Mouse (Mus musculus) embryonic facial prominence, embryonic 15.5 days (tissue): ENCODE data around the gene Vmn1r217. TPM values are rescaled to one million over a fixed set of nuclear protein-coding genes. Genes with fewer than 3 reads are reported as not detected.
"Not testable (repeated sequence)": the region's sequence is repeated elsewhere in the genome, so short reads cannot be mapped to it uniquely, and the experiment has no call there.

Source experiments
- ATAC-seq: fragments of 200-750 bp; cut with Nextera tagmentation; 2 replicates; pipeline ENCODE4 v1.8.0; 2017; ENCODE audit warnings: low read depth, moderate TSS enrichment; ENCODE audit not compliant: insufficient number of reproducible peaks, low FRiP score, low TSS enrichment
- H3K27ac ChIP-seq: fragments of 300-500 bp; sonication (generic); replicated peaks from 2 replicates; pipeline ENCODE4 v1.5.1; 2015; ENCODE audit warnings: mild to moderate bottlenecking, inconsistent platforms
- H3K27me3 ChIP-seq: fragments of 300-500 bp; sonication (generic); 2 replicates; pipeline ENCODE4 v1.6.1; 2015; ENCODE audit warnings: inconsistent platforms
- H3K36me3 ChIP-seq: fragments of 300-500 bp; sonication (generic); 2 replicates; pipeline ENCODE4 v1.6.1; 2015; ENCODE audit warnings: mild to moderate bottlenecking, inconsistent platforms
- H3K4me1 ChIP-seq: fragments of 300-500 bp; sonication (generic); 2 replicates; pipeline ENCODE4 v1.6.1; 2015; ENCODE audit warnings: inconsistent platforms
- H3K4me2 ChIP-seq: fragments of 300-500 bp; sonication (generic); replicated peaks from 2 replicates; pipeline ENCODE4 v1.6.1; 2015; ENCODE audit warnings: mild to moderate bottlenecking, inconsistent platforms
- H3K4me3 ChIP-seq: fragments of 300-500 bp; sonication (generic); replicated peaks from 2 replicates; pipeline ENCODE4 v1.5.1; 2015; ENCODE audit warnings: mild to moderate bottlenecking, inconsistent platforms
- H3K9ac ChIP-seq: fragments of 300-500 bp; sonication (generic); 2 replicates; pipeline ENCODE4 v1.6.1; 2015; ENCODE audit warnings: inconsistent platforms
- H3K9me3 ChIP-seq: fragments of 300-500 bp; sonication (generic); replicated peaks from 2 replicates; pipeline ENCODE4 v1.6.1; 2016; ENCODE audit warnings: inconsistent platforms
- WGBS: fragments of 180-500 bp; shearing (Covaris S2); methylation state at CpG from one replicate; pipeline ENCODE4 v1.1.7; 2015; 5-methylcytosine and 5-hydroxymethylcytosine counted together
- polyA plus RNA-seq: library from polyadenylated mRNA; unstranded; fragments of >200 nt; fragmentation: Nextera tagmentation; extraction: Ambion mirVana; gene quantifications from 2 replicates; pipeline ENCODE4 v1.2.1, GENCODE M21; 2015

Vmn1r217 gene
- not detected in 2 replicates for polyA plus RNA-seq

DNA sequence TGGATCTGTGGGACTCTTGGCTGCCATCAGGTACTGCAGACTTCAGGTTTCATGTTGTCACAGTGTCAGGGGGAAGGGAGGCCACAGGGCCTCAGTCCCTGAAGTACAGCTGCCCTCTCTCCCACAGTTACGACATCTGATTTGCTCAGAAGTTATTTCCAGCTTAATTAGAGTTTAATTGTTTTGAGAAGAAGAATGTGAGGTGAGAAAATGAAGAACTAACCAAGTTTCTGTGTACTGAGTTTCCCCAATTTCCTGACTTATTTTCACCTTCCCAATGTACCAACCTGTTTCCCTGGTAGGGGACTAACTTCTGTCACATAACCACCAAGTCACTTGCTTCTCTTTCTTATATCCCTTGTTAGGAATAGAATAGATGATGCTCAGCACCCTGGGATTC is at the start of gene Vmn1r217:
Gene Vmn1r217 (minus strand): TSS at position 101 of the 400 bp plus-strand sequence.
- H3K4me1 ChIP-seq, H3K9me3 ChIP-seq, H3K4me2 ChIP-seq, H3K4me3 ChIP-seq, H3K27ac ChIP-seq, H3K36me3 ChIP-seq, H3K27me3 ChIP-seq, ATAC-seq, H3K9ac ChIP-seq: not testable (repeated sequence)
- 63% methylated on average over 1 of the region's 1 CpGs for WGBS

DNA sequence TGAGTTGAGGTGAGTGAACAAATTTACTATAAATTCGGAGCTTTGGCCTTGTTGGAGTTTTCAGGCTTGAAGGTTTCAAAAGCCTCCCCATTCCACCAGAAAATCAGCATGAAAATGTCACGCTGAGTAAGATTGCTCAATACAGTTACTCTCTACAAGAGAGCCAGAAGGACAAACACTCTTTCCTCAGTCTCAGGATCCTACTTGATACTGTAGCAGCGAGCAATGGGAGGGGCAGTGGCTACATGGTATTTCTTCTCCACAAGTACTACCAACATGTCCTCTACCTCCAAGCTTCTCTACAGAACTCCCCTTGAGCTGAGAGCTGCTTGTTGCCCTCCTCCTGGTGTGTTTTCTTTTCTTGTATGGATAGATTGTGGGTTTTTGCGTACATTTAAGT is 48.4 kb upstream of the Vmn1r217 start:
- H3K27ac ChIP-seq, H3K9me3 ChIP-seq, H3K4me1 ChIP-seq, H3K36me3 ChIP-seq, H3K27me3 ChIP-seq, H3K9ac ChIP-seq, H3K4me3 ChIP-seq, H3K4me2 ChIP-seq, ATAC-seq: not testable (repeated sequence)
- WGBS = 76% methylated on average over 4 of the region's 4 CpGs

DNA sequence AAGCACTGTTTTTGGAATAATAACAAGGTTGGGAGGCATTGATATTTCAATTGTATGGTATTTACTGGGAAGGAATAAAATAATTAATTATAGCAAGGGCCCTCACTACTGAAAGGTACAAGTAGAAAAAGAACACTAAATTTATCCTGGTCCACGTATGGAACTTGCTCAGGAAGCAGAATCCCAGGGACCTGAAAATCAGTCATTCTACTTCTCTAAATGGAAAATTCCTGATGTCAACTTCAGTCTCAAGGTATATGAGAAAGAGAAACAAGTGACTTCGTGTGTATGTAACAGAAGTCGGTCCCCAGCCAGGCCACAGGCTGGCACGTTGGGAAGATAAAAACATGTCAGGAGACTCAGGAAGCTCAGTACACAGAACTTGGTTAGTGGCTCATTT is 41.0 kb upstream of the Vmn1r217 start, which contains the start of gene Vmn1r219:
Gene Vmn1r219 (plus strand): TSS at position 301 of the 400 bp plus-strand sequence.
- Histone ChIP-seq H3K4me3 (no peak within 1 kb of the TSS), H3K36me3 (no peaks in the 10 kb centered on the region), H3K27ac (no peak within 1 kb of the TSS), H3K4me1 (no peaks in the 10 kb centered on the region), H3K9me3 (no peaks in the 10 kb centered on the region), H3K9ac (no peak within 1 kb of the TSS), H3K27me3 (no peaks in the 10 kb centered on the region), H3K4me2 (no peak within 1 kb of the TSS)
- ATAC-seq = no peak
- 77% methylated on average over 4 of the region's 4 CpGs for WGBS

DNA sequence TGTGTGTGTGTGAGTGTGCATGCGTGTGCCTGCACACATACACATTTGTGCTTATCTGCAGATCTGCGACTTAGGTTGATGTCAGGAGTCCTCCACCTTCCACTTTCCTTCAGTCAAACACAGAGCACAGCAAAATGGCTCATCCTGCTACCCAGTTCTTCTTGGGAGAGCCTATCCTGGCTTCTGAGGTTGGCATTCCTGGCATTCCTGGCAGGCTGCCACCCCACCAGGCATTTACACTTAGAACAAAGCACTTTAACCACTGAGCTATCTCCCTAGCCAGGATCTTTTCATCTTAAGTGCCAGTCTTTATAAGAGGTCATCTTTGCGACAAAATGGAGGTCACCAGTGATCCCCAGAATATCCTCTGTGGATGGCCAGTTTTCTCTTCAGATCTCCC is 39.8 kb upstream of the Vmn1r217 start:
- H3K4me2 ChIP-seq = no peak overlapping the region
- no peaks in the 10 kb centered on the region for H3K9me3 ChIP-seq
- 59% methylated on average over 3 of the region's 3 CpGs for WGBS
- ATAC-seq = no peak
- H3K27ac ChIP-seq = no peak overlapping the region
- H3K27me3 ChIP-seq = no peaks in the 10 kb centered on the region
- no peaks in the 10 kb centered on the region for H3K4me1 ChIP-seq
- H3K36me3 ChIP-seq = no peaks in the 10 kb centered on the region
- no peak overlapping the region for H3K9ac ChIP-seq
- H3K4me3 ChIP-seq = no peak overlapping the region

DNA sequence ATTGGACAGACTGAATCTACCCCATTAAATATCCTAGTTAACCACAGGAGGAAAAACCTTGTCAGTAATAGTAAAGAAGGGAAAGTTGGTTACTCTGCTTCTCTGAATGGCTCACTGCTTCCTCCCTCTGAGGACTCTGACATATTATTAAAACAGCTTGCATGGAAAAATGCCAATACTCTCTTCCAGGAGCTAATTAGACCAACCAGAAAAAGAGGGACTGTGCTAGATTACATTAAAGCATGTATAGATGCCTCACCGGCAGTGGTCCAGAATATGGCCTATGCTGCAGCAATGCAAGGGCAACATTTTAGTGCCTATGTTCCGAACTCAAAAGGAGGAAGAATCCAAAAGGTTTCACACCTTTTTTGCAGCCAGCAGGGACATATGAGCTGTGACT is 20.9 kb upstream of the Vmn1r217 start:
- Histone ChIP-seq H3K4me2 (no peak overlapping the region), H3K4me3 (no peak overlapping the region), H3K4me1 (no peaks in the 10 kb centered on the region), H3K27ac (no peak overlapping the region), H3K36me3 (no peaks in the 10 kb centered on the region), H3K9me3 (no peaks in the 10 kb centered on the region), H3K9ac (no peak overlapping the region), H3K27me3 (no peaks in the 10 kb centered on the region)
- no peak for ATAC-seq
- WGBS = 74% methylated on average over 2 of the region's 2 CpGs

DNA sequence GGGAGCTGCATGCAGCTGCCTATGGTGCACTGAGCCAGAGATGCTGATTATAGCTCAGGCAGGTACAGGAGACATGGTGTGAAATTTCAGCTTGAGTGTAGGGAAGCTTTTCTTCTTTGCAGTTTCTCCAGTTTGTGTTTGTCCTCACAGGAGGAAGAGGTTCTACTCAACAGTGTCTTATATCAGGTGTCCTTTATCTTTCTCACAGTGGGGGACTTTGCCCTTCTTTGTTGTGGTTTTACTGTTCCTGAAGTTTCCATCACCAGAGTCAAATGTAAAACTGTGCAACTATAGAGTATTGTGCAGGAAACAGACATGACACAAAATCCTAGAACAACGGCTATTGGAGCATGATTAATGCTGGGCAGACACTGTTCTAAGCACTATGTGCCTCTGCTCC is 15.5 kb upstream of the Vmn1r217 start:
- Histone ChIP-seq H3K4me3 (no peak overlapping the region), H3K9me3 (no peaks in the 10 kb centered on the region), H3K4me1 (no peaks in the 10 kb centered on the region), H3K36me3 (no peaks in the 10 kb centered on the region), H3K4me2 (no peak overlapping the region), H3K27me3 (no peaks in the 10 kb centered on the region), H3K27ac (no peak overlapping the region), H3K9ac (no peak overlapping the region)
- ATAC-seq = no peak
- WGBS = 65% methylated on average over 1 of the region's 1 CpGs

DNA sequence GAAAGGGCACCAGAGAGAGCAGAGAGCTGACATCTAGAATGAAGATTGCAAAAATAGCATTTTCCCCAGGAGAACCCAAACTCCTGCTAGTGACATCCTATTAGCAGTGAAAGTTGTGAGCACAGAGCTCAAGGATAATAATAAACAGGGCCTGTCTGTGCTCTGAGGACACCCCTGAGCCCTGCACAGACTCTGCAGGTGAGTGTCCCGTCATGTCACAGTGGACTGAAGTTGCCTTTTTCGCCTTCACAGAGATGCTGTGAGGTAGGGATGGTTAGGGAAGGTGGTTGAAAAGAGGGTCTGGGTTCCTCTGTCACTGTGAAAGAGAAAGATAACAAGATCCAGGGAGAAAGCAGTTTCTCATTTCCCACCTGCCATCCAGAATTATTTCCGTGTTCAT is 15.1 kb upstream of the Vmn1r217 start, which contains the start of gene Vmn1r218:
Gene Vmn1r218 (plus strand): TSS at position 57 of the 400 bp plus-strand sequence.
- Histone ChIP-seq H3K4me3 (no peak within 1 kb of the TSS), H3K9me3 (no peaks in the 10 kb centered on the region), H3K27ac (no peak within 1 kb of the TSS), H3K36me3 (no peaks in the 10 kb centered on the region), H3K27me3 (no peaks in the 10 kb centered on the region), H3K4me1 (no peaks in the 10 kb centered on the region), H3K4me2 (no peak within 1 kb of the TSS), H3K9ac (no peak within 1 kb of the TSS)
- WGBS = 62% methylated on average over 3 of the region's 3 CpGs
- no peak for ATAC-seq

DNA sequence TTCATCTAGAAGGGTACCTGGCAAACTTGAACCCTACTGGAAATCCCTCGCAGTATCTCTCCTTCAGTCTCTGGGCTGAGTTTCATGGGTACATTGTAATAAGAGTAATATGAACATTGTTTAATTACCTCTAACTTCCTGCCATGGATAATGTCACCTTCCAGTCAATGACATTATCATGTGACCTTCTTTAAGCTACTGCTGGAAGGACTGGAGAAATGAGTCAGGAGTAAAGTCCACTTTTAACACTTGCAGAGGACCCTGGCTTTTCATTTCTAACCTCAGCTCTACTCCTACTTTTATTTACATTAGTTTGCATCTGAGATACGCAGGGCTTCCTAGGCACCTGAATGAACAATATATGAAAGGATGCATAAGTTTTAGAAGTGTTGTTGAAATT is 2.6 kb upstream of the Vmn1r217 start:
- WGBS = 83% methylated on average over 2 of the region's 2 CpGs
- ATAC-seq = no peak
- Histone ChIP-seq H3K4me1 (no peaks in the 10 kb centered on the region), H3K9ac (no peak overlapping the region), H3K9me3 (no peaks in the 10 kb centered on the region), H3K27ac (no peak overlapping the region), H3K36me3 (no peaks in the 10 kb centered on the region), H3K27me3 (no peaks in the 10 kb centered on the region), H3K4me3 (no peak overlapping the region), H3K4me2 (no peak overlapping the region)

DNA sequence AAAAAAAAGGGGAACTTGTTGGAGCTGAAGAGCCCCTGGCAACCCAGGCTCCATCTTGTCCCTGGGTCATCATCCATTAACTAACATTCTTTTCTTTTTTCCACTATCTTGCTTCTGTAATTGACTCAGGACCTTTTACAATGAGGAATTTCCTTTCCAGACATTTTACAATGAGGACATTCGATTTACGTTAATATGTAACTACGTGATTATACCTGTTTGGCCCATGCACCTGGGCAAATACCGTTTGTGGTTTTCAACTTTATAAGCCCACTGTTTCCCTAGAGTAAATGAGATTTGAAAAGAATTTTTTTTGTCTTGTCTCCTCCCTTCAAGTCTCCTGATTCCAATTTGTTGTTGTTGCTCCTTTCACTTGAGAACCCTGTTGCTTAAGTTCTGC is 23.6 kb downstream of the Vmn1r217 start:
- Histone ChIP-seq H3K4me3 (no peak overlapping the region), H3K36me3 (no peaks in the 10 kb centered on the region), H3K4me1 (no peaks in the 10 kb centered on the region), H3K4me2 (no peak overlapping the region), H3K9ac (no peak overlapping the region), H3K27me3 (no peaks in the 10 kb centered on the region), H3K27ac (no peak overlapping the region), H3K9me3 (no peaks in the 10 kb centered on the region)
- ATAC-seq = no peak
- 89% methylated on average over 4 of the region's 4 CpGs for WGBS

DNA sequence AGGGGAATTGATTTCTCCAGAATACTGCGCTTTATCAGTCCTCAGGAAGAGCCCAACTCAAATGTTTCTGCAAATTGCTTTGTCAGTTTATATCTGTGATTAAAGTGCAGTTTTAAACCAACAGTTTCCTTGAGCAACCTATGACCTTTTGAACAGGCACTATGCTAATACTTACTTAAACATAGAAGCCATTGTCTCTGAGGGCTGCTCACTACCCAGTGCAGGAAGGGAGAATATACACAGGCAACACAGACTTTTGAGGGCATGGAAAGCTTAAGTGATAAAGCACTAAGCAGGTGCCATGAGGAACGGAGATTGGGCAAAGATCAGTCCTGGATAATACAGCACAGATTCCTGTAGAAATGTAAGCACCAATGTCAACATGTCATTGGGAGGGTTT is 48.7 kb downstream of the Vmn1r217 start:
- H3K27ac ChIP-seq = no peak overlapping the region
- WGBS = 84% methylated on average over 2 of the region's 2 CpGs
- no peaks in the 10 kb centered on the region for H3K36me3 ChIP-seq
- H3K4me3 ChIP-seq = no peak overlapping the region
- no peaks in the 10 kb centered on the region for H3K4me1 ChIP-seq
- no peaks in the 10 kb centered on the region for H3K27me3 ChIP-seq
- no peak for ATAC-seq
- no peak overlapping the region for H3K4me2 ChIP-seq
- H3K9me3 ChIP-seq = no peaks in the 10 kb centered on the region
- no peak overlapping the region for H3K9ac ChIP-seq

DNA sequence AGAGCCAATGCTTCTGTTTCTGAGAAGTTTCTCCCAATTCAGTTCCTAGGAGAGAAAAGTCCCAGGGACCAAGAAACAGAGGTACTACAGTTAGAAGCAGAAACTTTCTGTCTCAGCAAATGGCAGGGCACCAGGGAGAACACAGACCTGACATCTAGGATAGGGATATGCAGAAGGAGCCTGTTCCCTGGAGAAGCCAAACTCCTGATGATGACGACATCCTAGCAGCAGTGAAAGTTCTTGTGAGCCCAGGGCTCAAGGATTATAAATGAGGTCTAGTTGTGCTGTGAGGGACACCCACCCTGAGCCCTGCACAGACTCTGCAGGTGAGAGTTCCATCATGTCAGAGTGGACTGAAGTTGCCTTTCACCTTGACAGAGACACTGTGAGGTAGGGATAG is 50.3 kb downstream of the Vmn1r217 start, which contains the start of gene Vmn1r215:
Gene Vmn1r215 (plus strand): TSS at position 301 of the 400 bp plus-strand sequence.
- ATAC-seq = no peak
- no peaks in the 10 kb centered on the region for H3K27me3 ChIP-seq

DNA sequence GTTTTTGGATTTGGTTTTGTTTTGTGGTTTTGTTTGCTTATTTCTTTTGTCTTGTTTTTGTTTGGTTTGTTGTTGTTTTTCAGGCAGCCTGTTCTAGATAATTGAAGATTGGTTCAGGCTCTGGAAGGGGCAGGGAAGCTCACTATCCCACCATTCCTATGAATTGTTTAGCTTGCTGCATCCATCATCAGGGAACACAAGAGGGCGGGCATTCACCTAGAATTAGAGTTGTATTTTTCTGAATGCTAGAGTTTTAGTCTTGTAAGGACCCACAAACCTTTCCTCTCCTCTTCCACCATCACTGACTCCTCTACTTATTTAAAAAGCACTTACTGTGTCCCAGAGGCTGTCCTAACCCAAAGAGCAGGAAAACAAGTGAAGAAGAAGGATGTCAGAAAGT is 60.2 kb downstream of the Vmn1r217 start:
- 50% methylated on average over 1 of the region's 1 CpGs for WGBS
- no peak overlapping the region for H3K27ac ChIP-seq
- ATAC-seq = no peak
- H3K9me3 ChIP-seq = no peaks in the 10 kb centered on the region
- H3K4me1 ChIP-seq = no peaks in the 10 kb centered on the region
- H3K4me3 ChIP-seq = no peak overlapping the region
- no peaks in the 10 kb centered on the region for H3K36me3 ChIP-seq
- no peak overlapping the region for H3K9ac ChIP-seq
- no peaks in the 10 kb centered on the region for H3K27me3 ChIP-seq
- H3K4me2 ChIP-seq = no peak overlapping the region

More for the DNA sequence above, 50.3 kb downstream of the Vmn1r217 start, which contains the start of gene Vmn1r215:
- Histone ChIP-seq H3K9me3 (no peaks in the 10 kb centered on the region), H3K4me1 (no peaks in the 10 kb centered on the region), H3K9ac (no peak within 1 kb of the TSS), H3K36me3 (no peaks in the 10 kb centered on the region), H3K4me3 (no peak within 1 kb of the TSS), H3K4me2 (no peak within 1 kb of the TSS), H3K27ac (no peak within 1 kb of the TSS)
- 73% methylated on average over 1 of the region's 1 CpGs for WGBS
